Mouse (Mus musculus) thymus, postnatal 0 days (tissue): ENCODE measurements around the gene Prdx2. TPM values are rescaled to one million over a fixed set of nuclear protein-coding genes. Genes with fewer than 3 reads are reported as not detected.

Experiments used
- DNase-seq: peaks from one replicate; pipeline ENCODE4 v3.0.0-alpha.2; 2015; ENCODE audit warnings: low spot score
- polyA plus RNA-seq: library from polyadenylated mRNA; unstranded; fragments of >200 nt; fragmentation: Nextera tagmentation; extraction: Ambion mirVana; gene quantifications from 2 replicates; pipeline ENCODE4 v1.2.1, GENCODE M21; 2015

Prdx2 gene
- polyA plus RNA-seq, 1 experiment from 2014 or later = 450 TPM

GRCm38 (mm10) chr8:84977435-84978247 lies 8.3 kb downstream of the Prdx2 start:
- peak; percentile 84 for DNase-seq

GRCm38 (mm10) chr8:84978248-84978940 lies 9.0 kb downstream of the Prdx2 start, which contains the start of gene Junb:
Gene Junb, minus strand, starts transcription at chr8:84978718.
- DNase-seq = peak; percentile 97

- peak; percentile 85 for DNase-seq
Measured at GRCm38 (mm10) chr8:84979599-84980421, 10.4 kb downstream of the Prdx2 start.

DNA sequence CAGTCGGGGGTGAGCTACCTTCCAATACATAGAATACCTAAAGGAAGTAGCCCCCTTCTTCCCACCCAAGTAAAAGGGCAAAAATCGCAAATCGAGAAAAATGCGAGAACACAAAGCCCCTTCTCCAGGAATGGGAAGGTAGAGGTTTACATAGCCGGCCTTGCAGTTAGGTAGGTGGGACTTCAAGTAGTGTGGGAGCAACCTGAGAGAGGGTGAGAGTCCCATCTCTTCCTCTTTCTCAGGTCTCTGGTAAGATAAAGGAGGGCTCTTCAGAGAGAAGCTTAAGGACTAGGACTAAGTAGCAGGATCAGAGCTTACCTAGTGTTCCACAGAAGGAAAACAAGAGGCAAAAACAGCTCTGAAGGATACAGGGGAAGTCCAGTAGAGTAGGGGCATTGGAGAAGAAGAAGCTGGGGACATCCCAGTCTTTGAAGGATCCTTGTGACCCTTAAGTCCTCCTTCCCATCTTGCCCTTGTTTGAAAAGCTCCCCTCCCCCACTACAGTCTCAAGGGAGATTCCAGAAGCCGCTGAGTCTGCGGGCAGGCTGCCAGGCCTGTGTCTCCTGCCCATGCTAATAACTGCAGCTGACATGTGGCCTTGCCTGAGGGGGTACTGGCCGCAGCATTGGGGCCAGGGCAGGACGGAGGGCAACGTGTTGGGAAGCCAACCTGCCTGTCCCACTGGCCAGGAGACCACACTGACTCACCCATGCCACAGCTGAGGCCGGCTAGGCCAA lies 11.4 kb downstream of the Prdx2 start:
- no peak for DNase-seq

GRCm38 (mm10) chr8:84981644-84982498 lies 12.5 kb downstream of the Prdx2 start:
- no peak for DNase-seq

DNA sequence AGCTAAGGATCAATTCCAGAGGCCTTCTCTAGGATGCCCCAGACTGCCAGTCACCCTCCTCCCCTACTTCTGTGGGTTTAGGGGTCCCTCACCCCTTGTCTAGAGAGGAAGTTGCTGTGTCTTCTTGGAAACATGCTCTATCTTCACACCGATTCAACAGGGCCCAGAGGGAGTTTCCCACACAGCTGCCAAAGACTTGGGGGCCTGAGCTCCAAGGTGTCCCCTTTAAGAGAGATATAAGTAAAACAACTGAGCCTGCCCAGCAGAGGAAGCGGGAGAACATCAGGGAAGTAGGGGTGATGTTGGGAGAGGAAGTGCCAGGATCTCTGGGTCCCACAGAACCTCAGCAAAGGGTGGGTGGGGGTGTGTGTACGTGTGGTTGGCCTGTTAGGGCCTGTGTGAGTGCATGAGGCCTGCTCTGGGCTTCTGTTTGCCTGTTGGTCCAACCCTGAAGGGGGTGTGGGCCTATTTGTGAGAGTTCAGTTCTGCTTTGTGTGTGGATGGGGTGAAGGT lies 13.2 kb downstream of the Prdx2 start:
- no peak for DNase-seq

DNA sequence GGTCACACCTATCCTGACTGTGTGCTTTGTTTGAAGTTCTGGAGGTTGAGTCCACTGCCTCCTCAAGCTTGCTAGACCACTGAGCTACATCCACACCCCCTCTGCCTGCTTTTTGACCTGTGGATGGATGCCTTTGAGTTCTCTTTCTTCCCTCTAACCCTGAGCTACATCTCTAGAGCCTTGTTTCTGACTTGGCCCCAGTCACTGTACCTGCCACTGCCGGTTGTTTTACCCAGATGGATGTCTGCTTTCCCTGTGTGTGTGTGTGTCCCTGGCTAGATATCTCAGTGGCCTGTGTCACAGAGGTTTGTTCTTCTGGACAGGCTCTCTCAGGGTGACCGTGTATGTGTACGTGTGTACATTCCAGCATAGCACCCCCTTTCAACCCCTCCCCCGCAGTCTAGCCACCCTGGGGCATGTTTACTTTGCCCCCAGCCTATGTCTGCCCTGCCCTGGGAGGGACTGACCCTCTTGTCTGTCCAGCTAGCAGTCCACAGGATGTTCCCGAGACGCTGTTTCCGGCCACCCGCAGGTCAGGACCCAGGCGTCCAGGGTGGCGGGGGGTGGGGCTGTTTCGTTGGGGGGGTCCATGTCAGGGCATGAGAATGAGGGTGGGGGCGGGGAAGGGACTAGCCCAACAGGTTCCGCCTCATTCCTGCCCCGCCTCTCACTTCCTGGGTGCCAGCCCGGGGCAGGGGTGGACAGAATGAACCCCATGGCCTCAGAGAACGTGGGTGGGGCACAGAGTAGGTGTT lies 15.1 kb downstream of the Prdx2 start:
- no peak for DNase-seq

DNA sequence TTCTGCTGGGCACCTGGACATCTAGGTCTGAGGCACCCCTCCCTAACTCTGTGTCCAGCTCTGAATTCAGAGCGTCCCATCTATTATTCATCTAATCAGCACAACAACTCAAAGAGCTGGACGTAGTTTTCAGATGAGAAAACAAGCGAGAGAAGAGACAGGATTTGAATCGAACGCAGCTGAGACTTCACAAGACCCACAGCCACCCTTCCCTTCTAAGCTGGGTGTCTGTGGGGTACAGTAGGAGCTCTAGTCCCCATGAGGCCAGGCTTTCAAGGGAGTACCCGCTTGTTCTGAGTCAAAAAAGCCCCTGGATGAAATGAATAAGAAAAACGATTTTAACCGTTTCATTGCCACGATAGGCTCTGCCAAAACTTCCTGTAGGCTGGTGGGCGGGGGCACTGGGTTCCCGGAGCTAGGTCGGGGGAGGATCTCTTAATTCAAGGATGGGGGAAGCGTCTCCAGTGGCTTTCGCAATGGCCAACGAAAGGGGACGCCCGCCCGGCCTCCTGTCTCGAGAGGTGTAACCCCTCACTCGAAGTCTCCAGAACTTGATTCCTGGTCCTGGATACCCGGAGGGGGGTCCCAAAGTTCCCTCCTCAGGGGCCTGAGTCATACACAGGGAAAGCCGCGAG lies 15.8 kb downstream of the Prdx2 start:
- peak; percentile 34 for DNase-seq

DNA sequence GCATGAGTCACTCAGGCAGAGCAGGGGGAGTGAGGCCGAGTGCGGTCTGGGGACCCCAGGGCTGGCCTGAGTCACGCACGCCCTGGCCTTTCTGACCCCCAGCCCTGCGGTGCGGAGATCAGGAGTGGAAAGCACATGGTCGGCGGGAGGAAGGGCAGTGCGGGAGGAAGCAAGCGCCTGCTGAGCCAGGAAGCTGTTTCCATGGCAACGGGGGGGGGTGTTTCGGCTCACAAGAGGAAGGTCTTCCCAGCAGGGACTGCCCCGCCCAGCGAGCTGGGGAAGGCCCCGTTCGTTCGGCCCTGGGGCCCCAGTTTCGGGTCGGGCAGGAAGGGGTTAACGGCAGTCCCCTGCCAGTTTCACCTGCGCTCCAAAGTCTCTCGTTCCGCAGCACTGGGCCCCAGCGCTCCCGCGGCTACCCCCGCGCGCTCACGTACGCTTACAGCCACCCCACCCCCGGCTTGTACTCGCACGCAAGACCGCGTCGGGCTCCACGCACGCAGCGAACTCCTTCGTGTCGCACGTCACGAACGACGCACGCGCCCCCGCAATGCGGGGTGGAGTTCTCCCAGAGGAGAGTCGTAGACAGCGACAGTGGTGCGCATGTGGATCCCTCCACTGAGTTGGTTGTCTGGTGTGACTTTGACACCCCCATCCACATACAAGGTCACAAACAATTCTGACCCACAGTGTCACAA lies 16.4 kb downstream of the Prdx2 start:
- peak; percentile 90 for DNase-seq

- DNase-seq = no peak
Measured at GRCm38 (mm10) chr8:84986379-84986945, 17.1 kb downstream of the Prdx2 start.

DNA sequence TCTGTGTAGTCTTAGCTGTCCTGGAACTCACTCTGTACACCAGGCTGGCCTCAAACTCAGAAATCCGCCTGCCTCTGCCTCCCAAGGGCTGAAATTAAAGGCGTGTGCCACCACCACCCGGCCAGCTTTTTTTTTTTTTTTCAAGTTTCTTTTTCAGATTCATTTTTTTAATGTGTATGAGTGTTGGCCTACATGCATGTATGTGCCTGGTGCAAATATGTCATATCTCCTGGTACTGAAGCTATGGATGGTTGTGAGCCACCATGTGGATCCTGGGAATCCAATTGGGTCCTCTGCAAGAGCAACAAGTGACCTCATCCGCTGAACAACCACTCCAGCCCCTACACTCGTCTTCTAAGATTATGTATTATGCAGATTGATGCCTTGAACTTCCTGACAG lies 18.0 kb downstream of the Prdx2 start:
- no peak for DNase-seq

- DNase-seq = no peak
Measured at GRCm38 (mm10) chr8:84987903-84988302, 18.5 kb downstream of the Prdx2 start.

DNA sequence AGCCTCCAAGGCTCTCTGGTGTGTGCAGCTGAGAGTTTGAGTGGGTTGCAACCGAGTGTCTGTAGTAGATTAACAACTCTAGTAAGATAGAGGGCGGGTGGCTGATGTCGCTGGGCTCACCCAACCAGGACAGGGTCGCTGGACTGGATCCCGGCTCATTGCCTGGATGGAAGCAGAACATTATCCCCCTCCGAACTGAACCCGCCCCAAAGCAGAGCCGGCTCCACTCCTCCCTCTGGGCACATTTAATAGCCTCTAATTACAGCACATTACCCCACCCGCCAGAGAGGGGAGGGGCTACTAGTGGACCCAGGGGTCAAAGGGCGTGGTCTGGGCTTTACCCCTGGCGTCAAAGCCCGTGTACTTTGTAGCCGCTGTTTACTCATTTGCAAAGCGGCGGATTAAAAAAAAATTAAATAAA lies 19.9 kb downstream of the Prdx2 start:
- DNase-seq = no peak

GRCm38 (mm10) chr8:84989810-84990209 lies 20.4 kb downstream of the Prdx2 start:
- DNase-seq = peak; percentile 86

DNA sequence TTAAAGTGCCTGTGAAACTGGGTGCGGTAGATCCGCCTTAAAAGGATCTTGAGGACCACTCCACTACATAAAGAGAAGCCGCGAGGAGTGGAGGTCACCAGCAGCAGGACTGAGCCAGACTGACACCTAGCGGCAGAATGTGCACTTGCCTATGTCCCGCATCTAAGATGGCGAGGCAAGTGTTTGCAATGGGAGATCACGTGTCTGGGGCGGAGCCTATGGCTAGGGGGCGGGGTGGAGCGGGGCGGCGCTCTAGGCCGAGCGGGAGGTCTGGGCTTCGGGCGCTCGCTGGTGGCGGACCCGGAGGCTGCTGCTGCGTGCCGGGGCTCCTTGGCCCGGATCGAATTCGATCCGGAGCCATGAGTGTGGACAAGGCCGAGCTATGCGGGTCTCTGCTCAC lies 21.0 kb downstream of the Prdx2 start, which contains the start of gene Hook2:
Hook2 (plus strand) TSS at position 255 of the 400 bp plus-strand sequence.
- DNase-seq = peak; percentile 97

DNA sequence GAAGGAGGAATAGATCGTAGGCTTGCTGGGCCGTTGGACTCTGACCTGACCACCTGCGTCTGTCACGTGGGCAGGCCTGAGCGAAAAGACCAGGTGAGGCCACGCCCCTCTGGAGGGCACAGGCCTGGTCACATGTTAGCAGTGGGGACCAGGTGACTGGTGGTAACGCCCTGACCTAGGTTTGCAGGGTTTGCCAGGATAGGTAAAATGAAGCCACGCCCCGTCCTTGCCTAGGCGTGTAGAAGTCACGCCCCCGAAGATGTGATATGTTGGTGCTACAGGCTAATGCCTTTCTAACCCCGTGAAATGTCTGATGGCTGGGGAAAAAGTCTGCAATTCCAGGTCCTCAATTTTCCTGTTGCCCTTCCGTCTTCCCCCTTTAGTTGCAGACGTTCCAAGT lies 21.4 kb downstream of the Prdx2 start:
- peak; percentile 46 for DNase-seq

DNA sequence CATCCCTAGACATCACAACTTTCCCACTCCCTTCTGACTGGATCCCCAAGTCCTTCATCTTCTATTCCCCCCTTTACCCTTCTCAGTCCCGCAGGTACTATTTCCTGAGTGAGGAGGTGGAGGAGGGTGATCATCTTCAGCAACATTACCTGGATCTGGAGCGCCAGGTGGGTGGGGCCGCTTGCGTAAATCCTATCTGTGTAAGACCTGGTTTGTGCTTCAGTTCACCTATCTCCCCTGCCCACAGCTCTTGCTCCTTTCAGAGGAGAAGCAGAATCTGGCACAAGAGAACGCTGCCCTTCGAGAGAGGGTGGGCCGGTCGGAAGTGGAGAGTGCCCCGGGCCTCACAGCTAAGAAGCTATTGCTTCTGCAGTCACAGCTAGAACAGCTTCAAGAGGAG lies 25.0 kb downstream of the Prdx2 start:
- DNase-seq = no peak

DNA sequence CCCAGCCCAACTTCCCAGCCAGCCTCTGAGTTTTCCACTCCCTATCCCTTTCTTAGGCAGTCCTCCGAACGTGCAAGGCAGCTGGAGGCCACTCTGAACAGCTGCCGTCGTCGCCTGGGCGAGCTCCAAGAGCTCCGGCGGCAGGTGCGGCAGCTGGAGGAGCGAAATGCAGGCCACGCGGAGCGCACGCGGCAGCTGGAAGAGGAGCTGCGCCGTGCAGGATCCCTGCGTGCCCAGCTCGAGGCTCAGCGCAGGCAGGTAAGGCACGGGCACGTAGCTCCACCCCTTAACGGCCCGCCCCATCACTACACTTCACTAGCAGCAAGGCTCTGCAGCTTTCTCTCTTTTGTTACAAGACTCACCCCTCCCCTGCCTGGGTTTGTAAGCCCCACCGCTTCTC lies 26.3 kb downstream of the Prdx2 start:
- DNase-seq = peak; percentile 41
